Mouse (Mus musculus) lung, embryonic 16.5 days (tissue): ENCODE data around the gene Htra1. TPM values are rescaled to one million over a fixed set of nuclear protein-coding genes. Genes with fewer than 3 reads are reported as not detected.

Experiments
- ATAC-seq: fragments of 200-750 bp; cut with Nextera tagmentation; 2 replicates; pipeline ENCODE4 v1.8.0; 2017; ENCODE audit warnings: low read depth, mild to moderate bottlenecking, moderate library complexity
- H3K27ac ChIP-seq: fragments of 300-500 bp; sonication (generic); 2 replicates; pipeline ENCODE4 v1.5.1; 2014; ENCODE audit warnings: mild to moderate bottlenecking, control low read depth, low read length
- H3K27me3 ChIP-seq: fragments of 300-500 bp; sonication (generic); 2 replicates; pipeline ENCODE4 v1.6.1; 2014; ENCODE audit warnings: low read depth, low read length, mixed read lengths; ENCODE audit not compliant: control insufficient read depth, insufficient read depth
- H3K36me3 ChIP-seq: fragments of 300-500 bp; sonication (generic); 2 replicates; pipeline ENCODE4 v1.6.1; 2014; ENCODE audit warnings: low read length; ENCODE audit not compliant: control insufficient read depth, insufficient read depth
- H3K4me1 ChIP-seq: fragments of 300-500 bp; sonication (generic); replicated peaks from 2 replicates; pipeline ENCODE4 v1.6.1; 2014; ENCODE audit warnings: low read length, mixed read lengths; ENCODE audit not compliant: control insufficient read depth, insufficient read depth
- H3K4me2 ChIP-seq: fragments of 300-500 bp; sonication (generic); 2 replicates; pipeline ENCODE4 v1.6.1; 2014; ENCODE audit warnings: low read depth, low read length, control low read depth
- H3K4me3 ChIP-seq: fragments of 300-500 bp; sonication (generic); 2 replicates; pipeline ENCODE4 v1.5.1; 2014; ENCODE audit warnings: mild to moderate bottlenecking, low read length, control low read depth
- H3K9ac ChIP-seq: fragments of 300-500 bp; sonication (generic); 2 replicates; pipeline ENCODE4 v1.6.1; 2014; ENCODE audit warnings: low read length, control low read depth
- H3K9me3 ChIP-seq: fragments of 300-500 bp; sonication (generic); 2 replicates; pipeline ENCODE4 v1.6.1; 2016; ENCODE audit warnings: low read length; ENCODE audit not compliant: control insufficient read depth
- WGBS: fragments of 180-500 bp; shearing (Covaris S2); extraction: QIAGEN DNeasy Blood & Tissue Kit; methylation state at CpG from one replicate; pipeline ENCODE4 v1.1.7; 2014; 5-methylcytosine and 5-hydroxymethylcytosine counted together
- polyA plus RNA-seq: library from polyadenylated mRNA; unstranded; fragments of >200 nt; fragmentation: Nextera tagmentation; extraction: Ambion mirVana; gene quantifications from 2 replicates; pipeline ENCODE4 v1.2.1, GENCODE M21; 2015

The Htra1 gene
- polyA plus RNA-seq, 1 experiment from 2014 or later = 75.7 TPM

DNA sequence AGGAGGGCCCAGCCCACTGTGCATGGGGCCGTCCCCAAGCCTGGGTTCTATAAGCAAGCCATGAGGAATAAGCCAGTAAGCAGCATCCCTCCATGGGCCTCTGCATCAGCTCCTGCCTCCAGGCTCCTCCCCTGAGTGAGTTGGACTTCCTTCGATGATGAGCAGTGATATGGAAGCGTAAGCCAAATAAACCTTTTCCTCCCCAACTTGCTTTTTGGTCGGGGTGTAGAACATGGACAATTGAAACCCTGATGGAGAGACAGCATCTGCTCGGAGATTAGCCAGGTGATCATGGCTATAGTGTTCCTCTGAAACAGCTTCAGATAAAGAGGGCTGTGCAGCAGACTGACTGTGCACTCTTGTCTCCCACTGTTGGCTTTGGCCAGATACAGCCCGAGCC, 32.0 kb downstream of the Htra1 start:
- H3K9ac ChIP-seq = no peak overlapping the region
- H3K36me3 ChIP-seq = no peaks in the 10 kb centered on the region
- no peaks in the 10 kb centered on the region for H3K9me3 ChIP-seq
- WGBS = 75% methylated on average over 6 of the region's 6 CpGs
- H3K4me2 ChIP-seq = no peak overlapping the region
- no peaks in the 10 kb centered on the region for H3K27me3 ChIP-seq
- no peak overlapping the region for H3K4me3 ChIP-seq
- no peak overlapping the region for H3K27ac ChIP-seq
- ATAC-seq = no peak
- H3K4me1 ChIP-seq = peaks cover 23% of the 10 kb centered on the region

DNA sequence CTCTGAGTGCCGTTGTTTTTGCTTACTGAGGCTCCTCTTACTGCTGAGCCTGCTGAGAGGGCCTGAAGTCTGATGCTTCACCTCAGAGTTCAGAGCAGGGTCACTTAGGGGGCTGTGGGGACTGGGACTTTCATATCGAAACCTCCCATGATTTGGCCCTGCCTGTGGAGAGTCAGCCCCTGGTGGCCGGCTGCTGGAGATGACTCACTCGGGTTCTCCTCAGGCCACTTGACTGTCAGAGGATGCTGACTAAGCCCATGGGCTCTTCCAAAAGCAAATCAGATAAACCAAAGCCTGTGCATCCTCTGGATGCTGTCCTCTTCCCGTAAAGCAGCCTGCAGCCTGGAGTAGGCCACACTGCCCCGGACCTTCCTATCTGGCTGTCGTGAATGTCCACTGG, 32.6 kb downstream of the Htra1 start:
- no peak overlapping the region for H3K9ac ChIP-seq
- H3K9me3 ChIP-seq = no peaks in the 10 kb centered on the region
- 42% methylated on average over 7 of the region's 7 CpGs for WGBS
- H3K36me3 ChIP-seq = no peaks in the 10 kb centered on the region
- no peak for ATAC-seq
- peak overlapping the region; percentile 36; the same call in 1 of the 2 replicates for H3K27ac ChIP-seq
- no peak overlapping the region for H3K4me2 ChIP-seq
- no peaks in the 10 kb centered on the region for H3K27me3 ChIP-seq
- peaks cover 23% of the 10 kb centered on the region for H3K4me1 ChIP-seq
- no peak overlapping the region for H3K4me3 ChIP-seq

DNA sequence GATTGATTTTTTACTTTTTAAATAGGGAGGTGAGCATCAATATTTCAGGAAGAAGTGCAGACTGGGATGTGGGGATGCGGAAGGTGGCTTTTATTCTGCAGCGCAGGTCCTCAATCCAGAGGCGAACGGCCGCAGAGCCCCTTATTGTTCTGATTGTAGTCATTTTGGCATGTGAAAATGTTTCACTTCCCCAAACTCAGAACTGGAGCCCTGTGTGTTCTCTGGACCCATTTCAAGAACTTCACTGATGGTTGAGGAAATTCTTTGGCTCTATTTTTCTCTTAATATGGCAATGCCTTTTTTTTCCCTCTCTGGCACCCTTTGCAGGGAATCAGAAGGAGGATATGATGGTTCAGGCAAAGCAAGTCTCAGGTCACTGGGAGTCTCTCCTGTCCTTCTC, 33.2 kb downstream of the Htra1 start:
- WGBS = 72% methylated on average over 5 of the region's 5 CpGs

DNA sequence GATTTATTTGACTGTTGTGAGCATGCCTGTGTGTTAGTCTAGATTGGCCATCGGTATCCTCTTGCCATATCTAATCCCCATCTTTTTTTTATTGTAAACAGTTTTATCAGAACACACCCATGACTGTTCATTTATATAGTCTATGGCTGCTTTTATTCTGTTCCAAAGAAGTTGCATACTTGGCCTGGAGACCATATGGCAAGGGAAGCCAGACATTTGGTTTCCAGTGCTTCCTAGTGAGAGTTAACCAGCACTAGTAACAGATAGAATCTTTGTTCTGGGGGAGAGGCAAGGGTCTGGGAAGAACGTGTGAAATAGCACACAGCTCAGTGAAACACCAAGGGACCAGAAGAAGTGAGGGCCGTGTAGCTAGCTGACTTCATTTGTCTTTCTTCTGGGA, 33.6 kb downstream of the Htra1 start:
- Histone ChIP-seq H3K4me1 (peaks cover 21% of the 10 kb centered on the region), H3K9me3 (no peaks in the 10 kb centered on the region), H3K36me3 (no peaks in the 10 kb centered on the region), H3K4me3 (no peak overlapping the region), H3K4me2 (no peak overlapping the region), H3K27ac (no peak overlapping the region; the same call in 1 of the 2 replicates), H3K27me3 (no peaks in the 10 kb centered on the region), H3K9ac (no peak overlapping the region)
- WGBS = 37% methylated on average over 3 of the region's 3 CpGs
- peak; percentile 18; the same call in 1 of the 2 replicates for ATAC-seq

More for the DNA sequence above, 33.2 kb downstream of the Htra1 start:
- no peak overlapping the region for H3K9ac ChIP-seq
- peaks cover 23% of the 10 kb centered on the region for H3K4me1 ChIP-seq
- no peak overlapping the region for H3K4me3 ChIP-seq
- no peak for ATAC-seq
- no peaks in the 10 kb centered on the region for H3K36me3 ChIP-seq
- peak overlapping the region; percentile 36; the same call in 1 of the 2 replicates for H3K27ac ChIP-seq
- H3K4me2 ChIP-seq = no peak overlapping the region
- H3K27me3 ChIP-seq = no peaks in the 10 kb centered on the region
- H3K9me3 ChIP-seq = no peaks in the 10 kb centered on the region

DNA sequence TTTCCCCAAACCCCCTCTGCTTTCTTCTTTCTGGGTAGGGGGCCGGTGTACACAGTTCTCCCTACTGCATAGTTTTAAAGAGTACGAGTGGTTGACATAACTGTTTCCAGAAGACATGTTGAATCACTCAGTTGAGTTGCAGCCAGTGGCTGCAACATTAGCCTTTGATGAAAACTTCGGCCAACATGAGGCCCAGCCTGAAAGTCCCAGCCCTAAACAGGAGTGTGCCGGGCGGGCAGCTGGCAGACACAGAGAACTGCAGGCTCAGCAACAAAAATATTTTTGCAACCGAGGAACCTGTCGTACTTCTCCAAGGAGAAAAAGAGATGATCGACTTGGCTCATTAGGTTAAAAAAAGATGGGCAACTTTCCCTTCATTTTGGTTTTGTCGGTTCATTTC, 36.9 kb downstream of the Htra1 start:
- H3K27ac ChIP-seq = no peak overlapping the region
- no peaks in the 10 kb centered on the region for H3K36me3 ChIP-seq
- ATAC-seq = no peak
- H3K4me1 ChIP-seq = peaks cover 30% of the 10 kb centered on the region
- H3K4me3 ChIP-seq = no peak overlapping the region
- H3K9ac ChIP-seq = no peak overlapping the region
- H3K27me3 ChIP-seq = no peaks in the 10 kb centered on the region
- no peak overlapping the region for H3K4me2 ChIP-seq
- WGBS = 84% methylated on average over 9 of the region's 9 CpGs
- H3K9me3 ChIP-seq = no peaks in the 10 kb centered on the region

DNA sequence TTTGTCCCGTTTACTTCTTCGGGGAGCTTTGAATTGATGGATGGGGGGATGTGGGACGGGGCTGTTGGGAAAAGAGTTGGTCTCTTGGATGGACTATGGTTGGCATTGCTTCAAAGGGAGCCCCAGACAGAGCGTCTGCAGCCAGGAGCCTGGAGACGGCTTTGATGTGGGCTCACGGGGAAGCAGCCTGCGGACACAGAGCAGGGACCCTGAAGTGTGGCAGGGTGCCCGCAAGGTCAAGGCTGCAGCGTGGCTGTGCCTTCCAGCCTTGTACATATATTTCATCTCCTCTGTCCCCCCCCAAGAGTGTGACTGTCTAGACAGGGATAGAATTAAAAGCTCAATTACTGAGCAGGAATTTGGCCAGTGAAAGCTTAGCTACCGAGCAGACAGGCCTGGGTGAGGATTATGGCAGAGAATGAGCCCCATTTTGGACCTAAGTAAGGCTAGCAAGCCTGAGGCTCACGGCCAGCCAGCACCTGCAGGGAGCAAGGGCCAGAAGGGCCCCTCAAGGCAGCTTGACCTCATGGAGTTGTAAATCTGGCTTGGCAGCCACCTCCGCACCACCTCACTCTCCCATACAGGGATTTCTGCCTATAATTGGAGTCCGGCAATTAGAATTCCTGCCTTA, 40.5 kb downstream of the Htra1 start:
- Histone ChIP-seq H3K27ac (peak overlapping the region; percentile 59), H3K9ac (peak overlapping the region; percentile 18; the same call in 1 of the 2 replicates), H3K27me3 (no peaks in the 10 kb centered on the region), H3K4me2 (no peak overlapping the region), H3K9me3 (no peaks in the 10 kb centered on the region), H3K4me3 (no peak overlapping the region), H3K36me3 (no peaks in the 10 kb centered on the region), H3K4me1 (peaks cover 32% of the 10 kb centered on the region)
- WGBS = 25% methylated on average over 13 of the region's 13 CpGs
- peak; percentile 41 for ATAC-seq

DNA sequence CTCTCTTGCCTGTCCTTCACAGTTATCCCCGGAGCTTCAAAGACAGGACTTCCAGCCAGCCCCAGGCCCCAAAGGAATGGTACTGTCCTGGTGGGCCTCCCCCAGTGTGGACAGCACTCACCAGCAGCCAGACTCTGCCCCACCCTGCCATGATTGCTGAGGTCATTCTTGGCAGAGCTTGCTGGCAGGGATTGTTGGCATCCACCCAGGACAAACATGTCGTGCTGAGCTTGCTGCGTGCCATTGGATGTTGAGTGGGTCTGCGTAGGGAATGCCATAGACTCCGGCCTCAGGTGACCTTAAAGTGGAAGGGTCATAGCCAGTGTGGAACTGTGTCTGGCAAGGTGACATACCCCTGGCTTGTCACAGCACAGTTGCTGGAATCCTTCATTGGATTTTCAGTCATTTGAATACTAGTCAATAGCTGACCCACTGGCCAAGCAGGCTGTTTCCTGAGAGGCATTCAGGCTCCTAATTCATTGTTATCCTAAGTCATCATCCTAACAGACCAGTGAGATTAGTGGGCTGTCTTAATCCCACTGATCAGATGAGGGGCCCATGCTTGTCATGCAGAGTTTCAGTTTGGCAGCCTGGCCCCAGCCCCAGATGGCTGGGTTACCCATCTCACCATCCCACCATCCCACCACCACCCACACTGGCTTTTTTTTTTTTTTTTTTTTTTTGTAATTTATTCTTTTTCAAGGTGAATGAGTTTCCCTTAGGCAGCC, 42.0 kb downstream of the Htra1 start:
- no peaks in the 10 kb centered on the region for H3K27me3 ChIP-seq
- ATAC-seq = peak; percentile 81
- H3K4me3 ChIP-seq = no peak overlapping the region
- no peaks in the 10 kb centered on the region for H3K9me3 ChIP-seq
- H3K4me1 ChIP-seq = peaks cover 43% of the 10 kb centered on the region
- 0 out of 2 replicates have a peak overlapping the region, but pooled peaks have one; percentile 12 for H3K4me2 ChIP-seq
- no peaks in the 10 kb centered on the region for H3K36me3 ChIP-seq
- peak overlapping the region; percentile 49 for H3K27ac ChIP-seq
- 10% methylated on average over 5 of the region's 5 CpGs for WGBS
- H3K9ac ChIP-seq = 0 out of 2 replicates have a peak overlapping the region, but pooled peaks have one; percentile 42

DNA sequence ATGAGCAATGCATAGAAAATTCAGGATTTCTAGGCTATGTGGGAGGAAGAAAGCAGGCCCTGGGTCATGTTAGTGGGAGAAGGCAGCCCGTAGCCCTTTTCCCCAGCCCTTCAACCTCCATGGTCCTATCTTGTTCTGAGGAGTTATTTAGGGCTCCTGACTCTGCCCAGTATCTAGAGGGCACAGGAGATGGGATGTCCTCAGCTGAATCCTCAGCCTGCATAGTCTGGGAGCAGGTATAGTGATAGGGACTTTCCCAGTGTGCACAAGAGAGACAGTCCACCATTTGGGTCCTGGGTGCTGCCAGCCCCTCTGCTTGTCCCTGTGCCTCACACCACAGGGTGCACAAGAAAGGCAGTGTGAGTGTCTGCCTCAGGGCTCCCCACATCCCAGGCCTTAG, 42.6 kb downstream of the Htra1 start:
- H3K9me3 ChIP-seq = no peaks in the 10 kb centered on the region
- H3K4me3 ChIP-seq = no peak overlapping the region
- no peaks in the 10 kb centered on the region for H3K36me3 ChIP-seq
- no peak overlapping the region for H3K27ac ChIP-seq
- 84% methylated on average over 1 of the region's 1 CpGs for WGBS
- no peak for ATAC-seq
- peaks cover 48% of the 10 kb centered on the region for H3K4me1 ChIP-seq
- H3K27me3 ChIP-seq = no peaks in the 10 kb centered on the region
- no peak overlapping the region for H3K4me2 ChIP-seq
- 0 out of 2 replicates have a peak overlapping the region, but pooled peaks have one; percentile 9 for H3K9ac ChIP-seq

DNA sequence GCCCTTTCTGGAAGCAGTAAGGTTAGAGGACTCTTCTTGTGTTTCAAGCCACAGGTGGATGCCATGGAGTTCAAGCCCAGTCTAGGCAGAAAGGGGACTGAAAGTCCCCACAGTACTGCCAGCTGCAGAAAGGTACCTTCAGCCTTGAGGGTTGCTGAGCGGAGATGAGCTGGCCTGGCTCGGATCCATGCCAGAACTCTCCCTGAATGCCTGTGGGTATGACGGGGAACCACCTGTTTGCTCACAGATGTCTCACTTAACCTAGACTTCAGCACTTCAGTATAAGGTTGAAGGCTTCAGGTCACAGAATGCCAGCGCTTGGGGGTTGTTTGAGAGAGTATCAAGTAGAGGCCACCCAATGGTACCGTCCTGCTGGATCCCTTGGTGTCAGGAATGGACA, 44.2 kb downstream of the Htra1 start:
- no peak overlapping the region for H3K4me3 ChIP-seq
- H3K27ac ChIP-seq = no peak overlapping the region
- H3K4me1 ChIP-seq = peaks cover 52% of the 10 kb centered on the region
- H3K4me2 ChIP-seq = no peak overlapping the region
- no peak for ATAC-seq
- 73% methylated on average over 5 of the region's 5 CpGs for WGBS
- H3K36me3 ChIP-seq = no peaks in the 10 kb centered on the region
- H3K9ac ChIP-seq = no peak overlapping the region
- H3K9me3 ChIP-seq = no peaks in the 10 kb centered on the region
- no peaks in the 10 kb centered on the region for H3K27me3 ChIP-seq
